Mouse (Mus musculus) midbrain, embryonic 13.5 days (tissue): ENCODE measurements at regions not wholly inside any gene's neighbourhood (a gene's known extent, or its start where the extent isn't known, plus 50 kb on each side); places are given as distances from the start of the nearest gene placed in this dataset.

Source experiments
- ATAC-seq: fragments of 200-750 bp; cut with Nextera tagmentation; 2 replicates; pipeline ENCODE4 v1.8.0; 2017; ENCODE audit warnings: mild to moderate bottlenecking, moderate TSS enrichment, moderate library complexity
- H3K27ac ChIP-seq: fragments of 300-500 bp; sonication (generic); 2 replicates; pipeline ENCODE4 v1.5.1; 2015; ENCODE audit warnings: inconsistent platforms, mild to moderate bottlenecking, moderate library complexity
- H3K27me3 ChIP-seq: fragments of 300-500 bp; sonication (generic); 2 replicates; pipeline ENCODE4 v1.6.1; 2015; ENCODE audit warnings: mild to moderate bottlenecking, inconsistent platforms
- H3K36me3 ChIP-seq: fragments of 300-500 bp; sonication (generic); 2 replicates; pipeline ENCODE4 v1.6.1; 2015; ENCODE audit warnings: mild to moderate bottlenecking, inconsistent platforms
- H3K4me1 ChIP-seq: fragments of 300-500 bp; sonication (generic); replicated peaks from 2 replicates; pipeline ENCODE4 v1.6.1; 2015; ENCODE audit warnings: inconsistent platforms
- H3K4me2 ChIP-seq: fragments of 300-500 bp; sonication (generic); replicated peaks from 2 replicates; pipeline ENCODE4 v1.6.1; 2015; ENCODE audit warnings: moderate library complexity, mild to moderate bottlenecking, inconsistent platforms
- H3K4me3 ChIP-seq: fragments of 300-500 bp; sonication (generic); replicated peaks from 2 replicates; pipeline ENCODE4 v1.5.1; 2015; ENCODE audit warnings: mild to moderate bottlenecking, inconsistent platforms
- H3K9ac ChIP-seq: fragments of 300-500 bp; sonication (generic); replicated peaks from 2 replicates; pipeline ENCODE4 v1.6.1; 2015; ENCODE audit warnings: mild to moderate bottlenecking, inconsistent platforms
- H3K9me3 ChIP-seq: fragments of 300-500 bp; sonication (generic); 2 replicates; pipeline ENCODE4 v1.6.1; 2016; ENCODE audit warnings: mild to moderate bottlenecking, inconsistent platforms
- whole genome bisulfite sequencing: fragments of 180-500 bp; shearing (Covaris S2); methylation state at CpG from one replicate; pipeline ENCODE4 v1.1.7; 2015; 5-methylcytosine and 5-hydroxymethylcytosine counted together

- H3K36me3 ChIP-seq, result no peaks in the 10 kb centered on the region
- no peak overlapping the region for H3K9ac ChIP-seq
- H3K4me2 ChIP-seq, result no peak overlapping the region
- H3K9me3 ChIP-seq, result no peaks in the 10 kb centered on the region
- H3K4me1 ChIP-seq, result no peaks in the 10 kb centered on the region
- H3K27me3 ChIP-seq, result no peaks in the 10 kb centered on the region
- no peak for ATAC-seq
- H3K27ac ChIP-seq, result no peak overlapping the region
- 54% methylated on average over 7 of the region's 7 CpGs for WGBS
- H3K4me3 ChIP-seq, result no peak overlapping the region
Observed at GRCm38 (mm10) chr14:67149961-67150471, 1141.0 kb upstream of the Gulo start.

GRCm38 (mm10) chr14:67149091-67149490, 1140.1 kb upstream of the Gulo start:
- Histone ChIP-seq H3K4me3 (no peak overlapping the region), H3K4me2 (no peak overlapping the region)

GRCm38 (mm10) chr14:67146602-67147001, 1137.6 kb upstream of the Gulo start:
- H3K27me3 ChIP-seq, result no peaks in the 10 kb centered on the region
- 93% methylated on average over 12 of the region's 12 CpGs for WGBS
- ATAC-seq, result no peak

More at GRCm38 (mm10) chr14:67149091-67149490, 1140.1 kb upstream of the Gulo start:
- no peaks in the 10 kb centered on the region for H3K27me3 ChIP-seq
- no peaks in the 10 kb centered on the region for H3K9me3 ChIP-seq
- ATAC-seq, result no peak
- H3K27ac ChIP-seq, result no peak overlapping the region
- H3K36me3 ChIP-seq, result no peaks in the 10 kb centered on the region
- 86% methylated on average over 8 of the region's 8 CpGs for WGBS
- H3K9ac ChIP-seq, result no peak overlapping the region
- peaks cover 1% of the 10 kb centered on the region; the same call in 1 of the 2 replicates for H3K4me1 ChIP-seq

GRCm38 (mm10) chr14:67145046-67145445, 1136.0 kb upstream of the Gulo start:
- no peak overlapping the region for H3K4me3 ChIP-seq
- no peaks in the 10 kb centered on the region for H3K36me3 ChIP-seq
- no peak for ATAC-seq
- H3K4me1 ChIP-seq, result peaks cover 26% of the 10 kb centered on the region
- no peak overlapping the region for H3K27ac ChIP-seq
- H3K27me3 ChIP-seq, result peaks cover 5% of the 10 kb centered on the region; the same call in 1 of the 2 replicates
- no peak overlapping the region for H3K4me2 ChIP-seq
- H3K9ac ChIP-seq, result no peak overlapping the region
- 92% methylated on average over 6 of the region's 6 CpGs for WGBS
- H3K9me3 ChIP-seq, result no peaks in the 10 kb centered on the region

More at GRCm38 (mm10) chr14:67146602-67147001, 1137.6 kb upstream of the Gulo start:
- H3K27ac ChIP-seq, result no peak overlapping the region
- no peaks in the 10 kb centered on the region for H3K36me3 ChIP-seq
- no peaks in the 10 kb centered on the region for H3K9me3 ChIP-seq
- H3K4me1 ChIP-seq, result peaks cover 22% of the 10 kb centered on the region
- H3K4me2 ChIP-seq, result no peak overlapping the region
- no peak overlapping the region for H3K4me3 ChIP-seq
- H3K9ac ChIP-seq, result no peak overlapping the region

GRCm38 (mm10) chr14:67144461-67144985, 1135.5 kb upstream of the Gulo start:
- Histone ChIP-seq H3K9me3 (no peaks in the 10 kb centered on the region), H3K4me2 (no peak overlapping the region), H3K36me3 (no peaks in the 10 kb centered on the region), H3K9ac (no peak overlapping the region), H3K4me1 (peaks cover 26% of the 10 kb centered on the region), H3K27me3 (peaks cover 5% of the 10 kb centered on the region; the same call in 1 of the 2 replicates), H3K4me3 (no peak overlapping the region), H3K27ac (no peak overlapping the region)
- ATAC-seq, result no peak
- WGBS, result 86% methylated on average over 4 of the region's 4 CpGs

GRCm38 (mm10) chr14:67143826-67144225, 1134.8 kb upstream of the Gulo start:
- Histone ChIP-seq H3K36me3 (no peaks in the 10 kb centered on the region), H3K9ac (no peak overlapping the region), H3K9me3 (no peaks in the 10 kb centered on the region), H3K4me3 (no peak overlapping the region), H3K4me1 (peaks cover 29% of the 10 kb centered on the region), H3K27me3 (peaks cover 5% of the 10 kb centered on the region; the same call in 1 of the 2 replicates), H3K4me2 (no peak overlapping the region), H3K27ac (no peak overlapping the region)
- 35% methylated on average over 6 of the region's 6 CpGs for WGBS
- ATAC-seq, result no peak

GRCm38 (mm10) chr14:67142556-67143250, 1133.7 kb upstream of the Gulo start:
- Histone ChIP-seq H3K9me3 (no peaks in the 10 kb centered on the region), H3K4me1 (peaks cover 29% of the 10 kb centered on the region), H3K9ac (no peak overlapping the region), H3K4me3 (no peak overlapping the region), H3K4me2 (no peak overlapping the region), H3K27ac (no peak overlapping the region), H3K27me3 (peaks cover 5% of the 10 kb centered on the region; the same call in 1 of the 2 replicates), H3K36me3 (no peaks in the 10 kb centered on the region)
- 81% methylated on average over 6 of the region's 6 CpGs for WGBS
- ATAC-seq, result no peak

GRCm38 (mm10) chr14:67141581-67142441, 1132.8 kb upstream of the Gulo start:
- Histone ChIP-seq H3K9ac (no peak overlapping the region), H3K4me2 (0 out of 2 replicates have a peak overlapping the region, but pooled peaks have one; percentile 9), H3K4me3 (no peak overlapping the region), H3K9me3 (no peaks in the 10 kb centered on the region), H3K27ac (no peak overlapping the region), H3K27me3 (peaks cover 5% of the 10 kb centered on the region; the same call in 1 of the 2 replicates), H3K4me1 (peaks cover 29% of the 10 kb centered on the region), H3K36me3 (no peaks in the 10 kb centered on the region)
- ATAC-seq, result peak; percentile 71
- WGBS, result 44% methylated on average over 15 of the region's 15 CpGs

GRCm38 (mm10) chr14:67141151-67141550, 1132.1 kb upstream of the Gulo start:
- Histone ChIP-seq H3K27ac (no peak overlapping the region), H3K4me2 (no peak overlapping the region)
- 81% methylated on average over 7 of the region's 7 CpGs for WGBS

GRCm38 (mm10) chr14:67139674-67140073, 1130.7 kb upstream of the Gulo start:
- Histone ChIP-seq H3K9ac (no peak overlapping the region), H3K9me3 (no peaks in the 10 kb centered on the region), H3K36me3 (no peaks in the 10 kb centered on the region), H3K4me2 (no peak overlapping the region), H3K4me1 (peaks cover 39% of the 10 kb centered on the region), H3K27me3 (peaks cover 5% of the 10 kb centered on the region; the same call in 1 of the 2 replicates), H3K4me3 (no peak overlapping the region), H3K27ac (no peak overlapping the region)
- ATAC-seq, result no peak

More at GRCm38 (mm10) chr14:67141151-67141550, 1132.1 kb upstream of the Gulo start:
- Histone ChIP-seq H3K36me3 (no peaks in the 10 kb centered on the region), H3K9ac (no peak overlapping the region), H3K4me3 (no peak overlapping the region), H3K4me1 (peaks cover 29% of the 10 kb centered on the region), H3K27me3 (peaks cover 5% of the 10 kb centered on the region; the same call in 1 of the 2 replicates), H3K9me3 (no peaks in the 10 kb centered on the region)
- no peak for ATAC-seq

GRCm38 (mm10) chr14:67139152-67139551, 1130.1 kb upstream of the Gulo start:
- H3K4me1 ChIP-seq, result peaks cover 39% of the 10 kb centered on the region
- H3K9ac ChIP-seq, result no peak overlapping the region
- H3K9me3 ChIP-seq, result no peaks in the 10 kb centered on the region
- no peak overlapping the region for H3K4me2 ChIP-seq
- peaks cover 5% of the 10 kb centered on the region; the same call in 1 of the 2 replicates for H3K27me3 ChIP-seq
- no peak overlapping the region for H3K4me3 ChIP-seq
- no peak overlapping the region for H3K27ac ChIP-seq
- H3K36me3 ChIP-seq, result no peaks in the 10 kb centered on the region
- ATAC-seq, result no peak
- WGBS, result 71% methylated on average over 5 of the region's 5 CpGs
